Mouse (Mus musculus): ENCODE results near the gene Cep89. TPM values are rescaled to one million over a fixed set of nuclear protein-coding genes. Genes with fewer than 3 reads are reported as not detected.

Gene Cep89
- total RNA-seq, 2 experiments from 2014 or later: 18.7 to 21.1 TPM

Other genes with a start within 250 kb of the Cep89 start
- 10 to 100 TPM; 50.4 to 53.2 TPM for gene Slc7a10, start 210.7 kb upstream of the Cep89 start, total RNA-seq (2021)
- 10 to 100 TPM; 72.8 to 73.5 TPM for gene Lrp3, start 181.5 kb upstream of the Cep89 start, total RNA-seq (2021)
- gene Gpatch1, start 78.6 kb upstream of the Cep89 start, total RNA-seq (2021): 10 to 100 TPM; 25.4 to 26.8 TPM
- 1 to 10 TPM; 4.0 to 6.0 TPM for gene Rhpn2, start 62.9 kb upstream of the Cep89 start, total RNA-seq (2021)
- 1 to 10 TPM; 5.0 to 5.4 TPM for gene Faap24, start 199 bp upstream of the Cep89 start, total RNA-seq (2021)
- gene Slc7a9, start 51.8 kb downstream of the Cep89 start, total RNA-seq (2021): not detected
- under 1 TPM; 0.52 to 0.63 TPM for gene Tdrd12, start 140.7 kb downstream of the Cep89 start, total RNA-seq (2021)
- 10 to 100 TPM; 65.2 to 73.8 TPM for gene Nudt19, start 159.3 kb downstream of the Cep89 start, total RNA-seq (2021)
- gene Rgs9bp, start 188.5 kb downstream of the Cep89 start, total RNA-seq (2021): under 1 TPM; 0.23 to 0.37 TPM
- 10 to 100 TPM; 42.0 to 44.1 TPM for gene Ankrd27, start 189.2 kb downstream of the Cep89 start, total RNA-seq (2021)